Mouse (Mus musculus) forebrain, embryonic 15.5 days (tissue): ENCODE measurements around the gene Slc25a23. TPM values are rescaled to one million over a fixed set of nuclear protein-coding genes. Genes with fewer than 3 reads are reported as not detected.

Source experiments
- ATAC-seq: fragments of 200-750 bp; cut with Nextera tagmentation; replicated peaks from 2 replicates; pipeline ENCODE4 v1.8.0; 2017; ENCODE audit warnings: mild to moderate bottlenecking, moderate TSS enrichment, moderate library complexity
- H3K27ac ChIP-seq: fragments of 300-500 bp; sonication (generic); replicated peaks from 2 replicates; pipeline ENCODE4 v1.5.1; 2015; ENCODE audit warnings: mild to moderate bottlenecking, inconsistent platforms
- H3K27me3 ChIP-seq: fragments of 300-500 bp; sonication (generic); 2 replicates; pipeline ENCODE4 v1.6.1; 2015; ENCODE audit warnings: inconsistent platforms
- H3K36me3 ChIP-seq: fragments of 300-500 bp; sonication (generic); 2 replicates; pipeline ENCODE4 v1.6.1; 2015; ENCODE audit warnings: mild to moderate bottlenecking, inconsistent platforms
- H3K4me1 ChIP-seq: fragments of 300-500 bp; sonication (generic); 2 replicates; pipeline ENCODE4 v1.6.1; 2015; ENCODE audit warnings: inconsistent platforms
- H3K4me2 ChIP-seq: fragments of 300-500 bp; sonication (generic); replicated peaks from 2 replicates; pipeline ENCODE4 v1.6.1; 2015; ENCODE audit warnings: mild to moderate bottlenecking, inconsistent platforms
- H3K4me3 ChIP-seq: fragments of 300-500 bp; sonication (generic); 2 replicates; pipeline ENCODE4 v1.5.1; 2015; ENCODE audit warnings: mild to moderate bottlenecking, inconsistent platforms
- H3K9ac ChIP-seq: fragments of 300-500 bp; sonication (generic); replicated peaks from 2 replicates; pipeline ENCODE4 v1.6.1; 2015; ENCODE audit warnings: mild to moderate bottlenecking, inconsistent platforms
- H3K9me3 ChIP-seq: fragments of 300-500 bp; sonication (generic); 2 replicates; pipeline ENCODE4 v1.6.1; 2016; ENCODE audit warnings: inconsistent platforms
- WGBS: fragments of 180-500 bp; shearing (Covaris S2); methylation state at CpG from one replicate; pipeline ENCODE4 v1.1.7; 2015; ENCODE audit warnings: mixed read lengths; 5-methylcytosine and 5-hydroxymethylcytosine counted together
- polyA plus RNA-seq: library from polyadenylated mRNA; unstranded; fragments of >200 nt; fragmentation: Nextera tagmentation; extraction: Ambion mirVana; gene quantifications from 2 replicates; pipeline ENCODE4 v1.2.1, GENCODE M21; 2015

Gene Slc25a23
- polyA plus RNA-seq, 1 experiment from 2014 or later: 27.6 TPM

DNA sequence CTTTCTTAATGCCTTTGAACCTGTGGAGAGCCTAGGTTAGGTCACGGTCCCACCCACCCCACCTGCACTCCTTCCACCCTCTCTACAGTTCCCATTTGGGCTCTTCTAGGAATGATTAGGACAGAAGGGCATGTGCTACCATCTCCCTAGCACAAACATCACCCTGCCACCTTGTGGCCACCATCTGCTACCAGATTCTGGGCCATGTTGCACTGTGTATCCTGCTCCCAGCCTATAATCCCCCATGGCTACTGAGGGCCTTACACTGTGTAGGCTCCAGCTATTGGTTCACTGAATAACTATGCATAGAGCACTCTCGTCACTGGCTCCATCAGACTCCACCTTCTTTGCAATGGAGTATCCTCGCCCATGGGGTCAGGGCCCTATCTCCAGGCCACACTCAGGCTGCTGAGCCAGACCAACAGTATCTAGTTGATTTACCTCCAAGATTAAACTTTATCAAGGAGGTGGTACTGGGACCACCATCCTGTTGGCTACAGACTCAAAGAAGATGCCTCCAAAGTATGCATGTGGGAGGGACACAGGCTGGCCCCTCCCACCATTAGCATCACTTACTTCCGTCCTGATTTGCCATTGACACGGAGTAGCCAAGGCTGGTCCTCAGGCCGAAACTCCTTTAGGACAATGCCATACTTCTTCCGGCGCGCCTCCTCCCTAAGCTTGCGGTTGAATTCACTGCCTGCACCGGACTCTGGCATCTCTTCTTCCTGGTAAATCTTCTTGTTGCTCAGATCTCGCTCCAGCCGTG is 52.3 kb downstream of the Slc25a23 start:
- Histone ChIP-seq H3K27me3 (no peaks in the 10 kb centered on the region), H3K4me3 (no peak overlapping the region), H3K27ac (no peak overlapping the region), H3K36me3 (peaks cover 59% of the 10 kb centered on the region), H3K4me1 (peaks cover 17% of the 10 kb centered on the region), H3K9me3 (no peaks in the 10 kb centered on the region), H3K9ac (no peak overlapping the region), H3K4me2 (no peak overlapping the region)
- WGBS: 93% methylated on average over 13 of the region's 13 CpGs
- ATAC-seq: no peak

DNA sequence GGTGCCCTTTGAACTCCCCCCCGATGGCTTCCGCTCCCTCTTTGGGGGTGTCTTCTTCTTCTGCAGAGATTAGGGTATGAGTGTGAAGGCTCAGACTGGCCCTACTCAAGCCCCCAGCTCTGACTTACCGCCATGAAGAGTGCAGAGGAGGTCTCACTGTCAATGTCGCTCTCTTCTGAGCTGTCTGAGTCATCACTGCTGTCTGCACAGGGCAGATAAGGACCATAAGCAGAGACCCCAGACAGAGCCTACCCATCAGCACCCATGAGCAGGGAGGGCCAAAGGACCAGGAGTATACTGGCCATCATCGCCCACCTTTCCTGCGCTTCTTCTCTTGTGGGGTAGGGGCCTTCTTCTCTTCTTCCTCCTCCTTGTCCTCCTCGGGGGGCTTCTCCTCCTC is 55.7 kb downstream of the Slc25a23 start:
- ATAC-seq: no peak
- H3K4me1 ChIP-seq: no peaks in the 10 kb centered on the region
- H3K9ac ChIP-seq: no peak overlapping the region
- peaks cover 60% of the 10 kb centered on the region for H3K36me3 ChIP-seq
- no peaks in the 10 kb centered on the region for H3K27me3 ChIP-seq
- H3K9me3 ChIP-seq: no peaks in the 10 kb centered on the region
- H3K4me3 ChIP-seq: no peak overlapping the region
- WGBS: 95% methylated on average over 7 of the region's 7 CpGs
- H3K27ac ChIP-seq: no peak overlapping the region
- no peak overlapping the region for H3K4me2 ChIP-seq

DNA sequence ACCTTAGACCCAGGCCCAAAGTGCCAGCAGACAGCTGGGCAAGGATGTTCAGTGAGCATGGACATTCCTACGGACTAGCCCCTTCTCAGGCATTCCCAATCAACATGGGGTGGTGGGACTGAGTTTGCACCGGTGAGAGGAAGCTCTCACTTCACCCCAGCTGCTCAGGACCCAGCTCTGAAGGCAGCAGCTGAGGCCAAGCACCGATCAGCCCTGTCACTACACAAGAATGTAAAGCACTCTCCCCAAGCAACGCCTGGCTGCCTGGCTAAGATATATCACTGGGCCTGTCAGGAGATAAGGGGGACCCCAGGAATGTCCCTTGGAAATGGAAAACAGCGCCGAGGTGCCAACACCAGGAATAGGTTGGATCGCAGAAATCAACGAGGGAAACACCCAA is 58.4 kb downstream of the Slc25a23 start:
- H3K27me3 ChIP-seq: no peaks in the 10 kb centered on the region
- H3K27ac ChIP-seq: no peak overlapping the region
- no peak overlapping the region for H3K4me3 ChIP-seq
- H3K4me1 ChIP-seq: peaks cover 17% of the 10 kb centered on the region
- H3K4me2 ChIP-seq: no peak overlapping the region
- ATAC-seq: no peak
- WGBS: 78% methylated on average over 8 of the region's 8 CpGs
- no peak overlapping the region for H3K9ac ChIP-seq
- no peaks in the 10 kb centered on the region for H3K9me3 ChIP-seq
- peaks cover 42% of the 10 kb centered on the region for H3K36me3 ChIP-seq

DNA sequence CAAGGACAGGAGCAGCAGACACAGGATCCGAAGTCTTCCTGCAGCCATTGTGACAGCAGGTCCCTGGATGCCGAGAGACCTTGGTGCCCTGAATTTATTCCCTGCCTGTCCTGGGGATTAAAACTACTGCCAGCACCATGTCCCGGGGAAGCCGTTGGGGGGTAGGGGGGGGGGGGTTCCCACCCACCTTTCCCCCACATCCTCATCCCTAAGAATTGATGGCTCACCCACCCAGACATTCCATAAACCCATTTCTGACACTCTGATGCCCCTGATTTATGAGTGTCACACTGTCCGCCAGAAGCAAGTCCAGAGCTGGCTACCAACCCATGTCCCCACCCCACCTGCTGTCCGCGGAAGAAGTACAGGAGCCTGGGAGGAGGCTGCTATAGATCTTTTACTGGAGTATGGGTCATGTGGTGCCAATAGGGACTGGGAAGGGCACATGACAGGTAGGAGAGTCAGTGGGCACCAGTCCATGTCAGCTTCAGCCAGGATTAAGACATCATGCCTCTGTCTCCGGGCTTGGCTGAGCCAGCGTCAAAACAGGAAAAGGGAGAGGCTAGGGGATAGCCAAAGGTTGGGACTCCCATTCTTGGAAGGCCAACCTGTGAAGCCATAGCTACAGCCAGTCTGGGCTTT is 59.6 kb downstream of the Slc25a23 start, which contains the start of gene Pspn:
Gene Pspn (minus strand): TSS at position 51 of the 642 bp plus-strand sequence.
- Histone ChIP-seq H3K9me3 (no peaks in the 10 kb centered on the region), H3K27ac (no peak within 1 kb of the TSS), H3K36me3 (peaks cover 42% of the 10 kb centered on the region), H3K4me3 (no peak within 1 kb of the TSS), H3K27me3 (no peaks in the 10 kb centered on the region), H3K9ac (no peak within 1 kb of the TSS), H3K4me2 (no peak within 1 kb of the TSS), H3K4me1 (peaks cover 17% of the 10 kb centered on the region)
- ATAC-seq: no peak
- 91% methylated on average over 9 of the region's 9 CpGs for WGBS

DNA sequence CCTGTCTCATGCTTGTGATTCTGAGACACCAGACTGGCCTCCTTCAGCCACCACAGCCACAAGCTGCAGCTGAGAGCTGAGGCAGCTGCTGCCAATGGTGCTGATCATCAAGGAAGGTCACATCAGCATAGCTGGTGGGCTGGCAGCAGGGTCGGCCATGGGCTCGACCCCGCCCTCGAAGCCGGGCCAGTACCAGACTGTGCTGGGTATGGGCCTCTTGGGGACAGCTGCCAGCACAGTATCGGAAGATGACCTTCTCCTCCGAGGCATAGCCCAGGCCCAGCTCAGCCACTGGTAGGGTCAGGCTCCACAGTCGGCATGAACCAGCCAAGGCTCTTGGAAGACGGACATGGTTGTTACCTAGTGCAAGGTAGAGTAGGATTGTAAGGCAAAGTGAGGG is 60.2 kb downstream of the Slc25a23 start:
- Histone ChIP-seq H3K9me3 (no peaks in the 10 kb centered on the region), H3K4me3 (no peak overlapping the region), H3K9ac (no peak overlapping the region), H3K4me2 (no peak overlapping the region), H3K36me3 (peaks cover 44% of the 10 kb centered on the region), H3K27me3 (no peaks in the 10 kb centered on the region), H3K27ac (no peak overlapping the region), H3K4me1 (peaks cover 17% of the 10 kb centered on the region)
- no peak for ATAC-seq
- 97% methylated on average over 9 of the region's 9 CpGs for WGBS

DNA sequence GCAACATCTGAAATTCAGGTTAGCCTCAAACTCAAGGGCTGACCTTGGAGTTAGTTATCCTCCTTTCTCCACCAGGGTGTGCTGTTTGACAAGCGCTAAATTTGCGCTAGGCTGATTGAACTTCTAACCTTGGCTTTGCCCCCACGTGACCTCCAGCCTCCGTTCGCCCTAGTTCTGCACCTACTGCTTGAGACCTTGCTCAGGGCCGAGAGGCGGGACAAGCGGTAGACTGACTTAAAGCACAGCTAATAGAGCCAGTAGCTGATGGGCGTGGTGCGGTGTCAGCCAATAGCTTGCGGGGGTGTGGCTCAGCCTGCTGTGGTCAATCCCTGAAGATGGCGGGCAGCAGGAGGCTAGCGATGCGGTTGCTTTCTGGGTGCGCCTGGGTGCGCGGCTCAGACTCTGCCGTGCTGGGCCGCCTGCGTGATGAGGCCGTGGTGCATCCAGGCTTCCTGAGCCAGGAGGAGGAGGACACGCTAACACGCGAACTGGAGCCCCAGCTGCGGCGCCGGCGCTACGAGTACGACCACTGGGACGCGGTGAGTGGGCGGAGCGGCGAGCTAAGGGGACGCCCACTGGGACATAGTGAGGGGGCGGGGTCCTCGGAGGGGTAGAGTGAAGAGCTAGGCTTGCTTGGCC is 62.5 kb downstream of the Slc25a23 start, which contains the start of gene Alkbh7:
Gene Alkbh7 (plus strand): TSS at position 311 of the 639 bp plus-strand sequence.
- ATAC-seq: peak; percentile 98
- Histone ChIP-seq H3K9ac (peak within 1 kb of the TSS; percentile 65), H3K36me3 (peaks cover 42% of the 10 kb centered on the region), H3K4me2 (peak within 1 kb of the TSS; percentile 57), H3K4me1 (peaks cover 20% of the 10 kb centered on the region), H3K9me3 (no peaks in the 10 kb centered on the region), H3K27me3 (no peaks in the 10 kb centered on the region), H3K4me3 (peak within 1 kb of the TSS; percentile 80), H3K27ac (peak within 1 kb of the TSS; percentile 78)
- under 1% methylated on average over 38 of the region's 38 CpGs for WGBS

DNA sequence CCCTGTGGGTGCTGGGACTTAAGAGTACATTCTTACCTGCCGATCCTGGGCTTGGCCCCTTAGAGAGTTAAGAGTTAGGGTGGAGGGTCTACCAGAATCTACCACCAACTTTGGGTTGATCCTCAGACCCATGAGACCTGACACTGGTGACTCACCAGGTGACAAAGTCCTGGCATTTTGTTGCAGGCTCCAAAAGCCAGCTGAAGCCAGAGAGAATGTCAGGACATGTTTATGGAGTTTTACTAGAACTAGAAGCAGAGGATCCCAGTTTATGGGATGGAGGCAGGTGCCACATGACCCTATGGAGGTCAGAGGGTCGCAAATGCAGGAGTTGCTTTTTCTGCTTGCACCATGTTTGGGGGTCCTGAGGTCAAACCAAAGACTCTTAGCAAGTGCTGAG is 63.2 kb downstream of the Slc25a23 start:
- Histone ChIP-seq H3K4me1 (peaks cover 23% of the 10 kb centered on the region), H3K36me3 (peaks cover 42% of the 10 kb centered on the region), H3K27ac (no peak overlapping the region), H3K4me3 (peak overlapping the region; percentile 80; the same call in 1 of the 2 replicates), H3K27me3 (no peaks in the 10 kb centered on the region), H3K9ac (no peak overlapping the region), H3K4me2 (peak overlapping the region; percentile 57), H3K9me3 (no peaks in the 10 kb centered on the region)
- no peak; the same call in 1 of the 2 replicates for ATAC-seq
- 80% methylated on average over 2 of the region's 2 CpGs for WGBS

DNA sequence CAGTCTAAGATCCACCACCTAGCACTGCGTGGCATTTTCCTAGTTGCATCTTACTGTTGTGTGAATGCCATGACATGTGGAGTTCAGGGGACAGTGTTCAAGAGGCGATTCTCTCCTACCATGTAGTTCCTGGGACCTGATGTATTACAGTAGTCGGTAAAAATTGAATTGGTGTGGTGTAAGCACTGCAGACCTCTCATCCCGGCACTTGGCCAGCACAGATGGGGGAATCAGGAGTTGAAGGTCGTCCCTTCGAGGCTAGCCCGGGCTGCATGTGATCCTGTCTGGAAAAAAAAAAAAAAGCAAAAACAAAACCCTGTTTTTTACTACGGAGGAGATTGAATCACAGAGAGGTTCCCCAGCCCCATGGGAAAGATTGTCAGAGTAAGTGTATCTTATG is 64.6 kb downstream of the Slc25a23 start:
- whole genome bisulfite sequencing: 92% methylated on average over 8 of the region's 8 CpGs
- peaks cover 42% of the 10 kb centered on the region for H3K36me3 ChIP-seq

More for the DNA sequence above, 64.6 kb downstream of the Slc25a23 start:
- Histone ChIP-seq H3K4me1 (peaks cover 30% of the 10 kb centered on the region), H3K4me2 (no peak overlapping the region), H3K4me3 (no peak overlapping the region), H3K9me3 (no peaks in the 10 kb centered on the region), H3K27ac (no peak overlapping the region), H3K9ac (no peak overlapping the region), H3K27me3 (no peaks in the 10 kb centered on the region)
- no peak for ATAC-seq

Other genes with a start within 250 kb of the Slc25a23 start
- gene Rfx2, start 228.8 kb downstream of the Slc25a23 start, polyA plus RNA-seq: 4.4 and 4.5 TPM in 2 replicates
- gene Acsbg2, start 185.4 kb downstream of the Slc25a23 start, polyA plus RNA-seq: not detected in 2 replicates
- 0.43 and 0.50 TPM in 2 replicates for gene 1700061G19Rik, start 184.4 kb downstream of the Slc25a23 start, polyA plus RNA-seq
- gene Mllt1, start 124.4 kb downstream of the Slc25a23 start, polyA plus RNA-seq: 88.4 and 91.1 TPM in 2 replicates
- gene Acer1, start 77.7 kb downstream of the Slc25a23 start, polyA plus RNA-seq: not detected in 2 replicates
- gene Clpp, start 69.6 kb downstream of the Slc25a23 start, polyA plus RNA-seq: 162 and 175 TPM in 2 replicates
- gene Alkbh7, start 62.5 kb downstream of the Slc25a23 start, polyA plus RNA-seq: 43.7 and 46.2 TPM in 2 replicates
- gene Pspn, start 59.8 kb downstream of the Slc25a23 start, polyA plus RNA-seq: 0.45 and 0.55 TPM in 2 replicates
- gene Gtf2f1, start 48.6 kb downstream of the Slc25a23 start, polyA plus RNA-seq: 80.4 and 81.7 TPM in 2 replicates
- gene Gm17949, start 48.4 kb downstream of the Slc25a23 start, polyA plus RNA-seq: 0.31 and 0.47 TPM in 2 replicates
- gene Khsrp, start 28.3 kb downstream of the Slc25a23 start, polyA plus RNA-seq: 35.2 and 37.0 TPM in 2 replicates
- gene Slc25a41, start 18.2 kb downstream of the Slc25a23 start, polyA plus RNA-seq: not detected in 2 replicates
- gene Crb3, start 758 bp downstream of the Slc25a23 start, polyA plus RNA-seq: 1.3 and 2.0 TPM in 2 replicates
- 3.9 and 4.4 TPM in 2 replicates for gene Dennd1c, start 18.7 kb upstream of the Slc25a23 start, polyA plus RNA-seq
- 239 and 253 TPM in 2 replicates for gene Tubb4a, start 27.9 kb upstream of the Slc25a23 start, polyA plus RNA-seq
- gene Tnfsf9, start 45.5 kb upstream of the Slc25a23 start, polyA plus RNA-seq: 10.2 and 10.3 TPM in 2 replicates
- 0.28 TPM in 1 of 2 replicates, not detected in the other for gene Cd70, start 89.9 kb upstream of the Slc25a23 start, polyA plus RNA-seq
- not detected in 2 replicates for gene Tnfsf14, start 134.3 kb upstream of the Slc25a23 start, polyA plus RNA-seq
- gene C3, start 168.3 kb upstream of the Slc25a23 start, polyA plus RNA-seq: 0.59 and 0.93 TPM in 2 replicates
- gene Gpr108, start 188.6 kb upstream of the Slc25a23 start, polyA plus RNA-seq: 17.0 and 17.7 TPM in 2 replicates
- gene Trip10, start 189.6 kb upstream of the Slc25a23 start, polyA plus RNA-seq: 12.4 and 15.4 TPM in 2 replicates
- 1.2 and 1.5 TPM in 2 replicates for gene Vav1, start 219.2 kb upstream of the Slc25a23 start, polyA plus RNA-seq